Mouse (Mus musculus) limb, embryonic 15.5 days (tissue): ENCODE measurements at regions not wholly inside any gene's neighbourhood (a gene's known extent, or its start where the extent isn't known, plus 50 kb on each side); places are given as distances from the start of the nearest gene placed in this dataset.

Experiments used
- ATAC-seq: fragments of 200-750 bp; cut with Nextera tagmentation; 2 replicates; pipeline ENCODE4 v1.8.0; 2017; ENCODE audit warnings: low read depth, moderate TSS enrichment; ENCODE audit not compliant: insufficient number of reproducible peaks, low FRiP score, low TSS enrichment
- H3K27ac ChIP-seq: fragments of 300-500 bp; sonication (generic); 2 replicates; pipeline ENCODE4 v1.5.1; 2015; ENCODE audit warnings: moderate library complexity, mild to moderate bottlenecking, inconsistent platforms
- H3K27me3 ChIP-seq: fragments of 300-500 bp; sonication (generic); 2 replicates; pipeline ENCODE4 v1.6.1; 2015; ENCODE audit warnings: inconsistent platforms
- H3K36me3 ChIP-seq: fragments of 300-500 bp; sonication (generic); 2 replicates; pipeline ENCODE4 v1.6.1; 2015; ENCODE audit warnings: inconsistent platforms
- H3K4me1 ChIP-seq: fragments of 300-500 bp; sonication (generic); 2 replicates; pipeline ENCODE4 v1.6.1; 2015; ENCODE audit warnings: inconsistent platforms
- H3K4me2 ChIP-seq: fragments of 300-500 bp; sonication (generic); 2 replicates; pipeline ENCODE4 v1.6.1; 2015; ENCODE audit warnings: mild to moderate bottlenecking, inconsistent platforms
- H3K4me3 ChIP-seq: fragments of 300-500 bp; sonication (generic); 2 replicates; pipeline ENCODE4 v1.5.1; 2015; ENCODE audit warnings: mild to moderate bottlenecking, inconsistent platforms
- H3K9ac ChIP-seq: fragments of 300-500 bp; sonication (generic); 2 replicates; pipeline ENCODE4 v1.6.1; 2015; ENCODE audit warnings: inconsistent platforms
- H3K9me3 ChIP-seq: fragments of 300-500 bp; sonication (generic); 2 replicates; pipeline ENCODE4 v1.6.1; 2016; ENCODE audit warnings: inconsistent platforms
- WGBS: fragments of 180-500 bp; shearing (Covaris S2); methylation state at CpG from one replicate; pipeline ENCODE4 v1.1.7; 2015; 5-methylcytosine and 5-hydroxymethylcytosine counted together

GRCm38 (mm10) chr16:55527680-55528079 is 229.9 kb upstream of the Zpld1 start:
- H3K4me2 ChIP-seq: no peak overlapping the region
- H3K4me1 ChIP-seq: no peaks in the 10 kb centered on the region
- no peaks in the 10 kb centered on the region for H3K9me3 ChIP-seq
- H3K4me3 ChIP-seq: no peak overlapping the region
- no peak overlapping the region for H3K27ac ChIP-seq
- no peak for ATAC-seq
- no peak overlapping the region for H3K9ac ChIP-seq
- no peaks in the 10 kb centered on the region for H3K36me3 ChIP-seq
- no peaks in the 10 kb centered on the region for H3K27me3 ChIP-seq
- 80% methylated on average over 5 of the region's 5 CpGs for WGBS

- no peaks in the 10 kb centered on the region for H3K27me3 ChIP-seq
- no peak for ATAC-seq
- no peak overlapping the region for H3K9ac ChIP-seq
- H3K9me3 ChIP-seq: no peaks in the 10 kb centered on the region
- WGBS: 67% methylated on average over 5 of the region's 5 CpGs
- H3K4me3 ChIP-seq: no peak overlapping the region
- H3K4me1 ChIP-seq: no peaks in the 10 kb centered on the region
- no peaks in the 10 kb centered on the region for H3K36me3 ChIP-seq
- H3K27ac ChIP-seq: no peak overlapping the region
- no peak overlapping the region for H3K4me2 ChIP-seq
These were observed 228.6 kb upstream of the Zpld1 start for GRCm38 (mm10) chr16:55526230-55526842.

GRCm38 (mm10) chr16:55523264-55523663 is 225.5 kb upstream of the Zpld1 start:
- no peak overlapping the region for H3K27ac ChIP-seq
- H3K4me3 ChIP-seq: no peak overlapping the region
- no peaks in the 10 kb centered on the region for H3K4me1 ChIP-seq
- no peaks in the 10 kb centered on the region for H3K9me3 ChIP-seq
- no peak overlapping the region for H3K9ac ChIP-seq
- H3K4me2 ChIP-seq: no peak overlapping the region
- no peak for ATAC-seq
- no peaks in the 10 kb centered on the region for H3K27me3 ChIP-seq
- 86% methylated on average over 1 of the region's 1 CpGs for WGBS
- no peaks in the 10 kb centered on the region for H3K36me3 ChIP-seq

GRCm38 (mm10) chr16:55522283-55522682 is 224.5 kb upstream of the Zpld1 start:
- Histone ChIP-seq H3K36me3 (no peaks in the 10 kb centered on the region), H3K4me2 (no peak overlapping the region), H3K9ac (no peak overlapping the region), H3K4me3 (no peak overlapping the region), H3K4me1 (no peaks in the 10 kb centered on the region), H3K27me3 (no peaks in the 10 kb centered on the region), H3K27ac (no peak overlapping the region), H3K9me3 (no peaks in the 10 kb centered on the region)
- ATAC-seq: no peak
- 88% methylated on average over 1 of the region's 1 CpGs for WGBS

GRCm38 (mm10) chr16:55521421-55521971 is 223.7 kb upstream of the Zpld1 start:
- no peak overlapping the region for H3K4me3 ChIP-seq
- H3K9ac ChIP-seq: no peak overlapping the region
- H3K27ac ChIP-seq: no peak overlapping the region
- no peaks in the 10 kb centered on the region for H3K36me3 ChIP-seq
- H3K4me1 ChIP-seq: no peaks in the 10 kb centered on the region
- WGBS: 94% methylated on average over 6 of the region's 6 CpGs
- H3K9me3 ChIP-seq: no peaks in the 10 kb centered on the region
- no peaks in the 10 kb centered on the region for H3K27me3 ChIP-seq
- H3K4me2 ChIP-seq: no peak overlapping the region
- ATAC-seq: no peak

GRCm38 (mm10) chr16:55520077-55520476 is 222.3 kb upstream of the Zpld1 start:
- ATAC-seq: no peak
- Histone ChIP-seq H3K4me1 (no peaks in the 10 kb centered on the region), H3K4me2 (no peak overlapping the region), H3K36me3 (no peaks in the 10 kb centered on the region), H3K4me3 (no peak overlapping the region), H3K27ac (no peak overlapping the region), H3K9ac (no peak overlapping the region), H3K9me3 (no peaks in the 10 kb centered on the region), H3K27me3 (no peaks in the 10 kb centered on the region)
- WGBS: 63% methylated on average over 6 of the region's 6 CpGs

GRCm38 (mm10) chr16:55519646-55520045 is 221.9 kb upstream of the Zpld1 start:
- Histone ChIP-seq H3K36me3 (no peaks in the 10 kb centered on the region), H3K4me3 (no peak overlapping the region), H3K9me3 (no peaks in the 10 kb centered on the region), H3K4me1 (no peaks in the 10 kb centered on the region), H3K9ac (no peak overlapping the region), H3K27ac (no peak overlapping the region), H3K27me3 (no peaks in the 10 kb centered on the region), H3K4me2 (no peak overlapping the region)
- ATAC-seq: no peak
- WGBS: 78% methylated on average over 1 of the region's 1 CpGs

- no peaks in the 10 kb centered on the region for H3K9me3 ChIP-seq
- H3K27ac ChIP-seq: no peak overlapping the region
- WGBS: 69% methylated on average over 4 of the region's 4 CpGs
- H3K36me3 ChIP-seq: no peaks in the 10 kb centered on the region
- H3K4me1 ChIP-seq: no peaks in the 10 kb centered on the region
- H3K9ac ChIP-seq: no peak overlapping the region
- H3K27me3 ChIP-seq: no peaks in the 10 kb centered on the region
- ATAC-seq: no peak
- no peak overlapping the region for H3K4me2 ChIP-seq
- no peak overlapping the region for H3K4me3 ChIP-seq
These were observed 219.2 kb upstream of the Zpld1 start for GRCm38 (mm10) chr16:55516994-55517393.

GRCm38 (mm10) chr16:55515228-55515696 is 217.5 kb upstream of the Zpld1 start:
- Histone ChIP-seq H3K4me3 (no peak overlapping the region), H3K36me3 (no peaks in the 10 kb centered on the region), H3K9ac (no peak overlapping the region), H3K9me3 (no peaks in the 10 kb centered on the region), H3K4me2 (no peak overlapping the region), H3K27me3 (no peaks in the 10 kb centered on the region), H3K27ac (no peak overlapping the region), H3K4me1 (no peaks in the 10 kb centered on the region)
- ATAC-seq: no peak
- 54% methylated on average over 16 of the region's 16 CpGs for WGBS

- Histone ChIP-seq H3K9me3 (no peaks in the 10 kb centered on the region), H3K4me2 (no peak overlapping the region), H3K27me3 (no peaks in the 10 kb centered on the region), H3K9ac (no peak overlapping the region), H3K27ac (no peak overlapping the region), H3K36me3 (no peaks in the 10 kb centered on the region), H3K4me3 (no peak overlapping the region), H3K4me1 (no peaks in the 10 kb centered on the region)
- ATAC-seq: no peak
- WGBS: 69% methylated on average over 6 of the region's 6 CpGs
These were observed 216.8 kb upstream of the Zpld1 start for GRCm38 (mm10) chr16:55514448-55515200.

GRCm38 (mm10) chr16:55504796-55505413 is 207.1 kb upstream of the Zpld1 start:
- no peak for ATAC-seq
- Histone ChIP-seq H3K4me1 (no peaks in the 10 kb centered on the region), H3K36me3 (no peaks in the 10 kb centered on the region), H3K27ac (no peak overlapping the region), H3K27me3 (no peaks in the 10 kb centered on the region), H3K9ac (no peak overlapping the region), H3K4me2 (no peak overlapping the region), H3K4me3 (no peak overlapping the region), H3K9me3 (no peaks in the 10 kb centered on the region)
- 66% methylated on average over 6 of the region's 6 CpGs for WGBS

- Histone ChIP-seq H3K9me3 (no peaks in the 10 kb centered on the region), H3K4me2 (no peak overlapping the region), H3K27ac (no peak overlapping the region), H3K27me3 (no peaks in the 10 kb centered on the region), H3K36me3 (no peaks in the 10 kb centered on the region), H3K4me3 (no peak overlapping the region), H3K9ac (no peak overlapping the region), H3K4me1 (no peaks in the 10 kb centered on the region)
- WGBS: 74% methylated on average over 3 of the region's 3 CpGs
- no peak for ATAC-seq
These were observed 206.5 kb upstream of the Zpld1 start for GRCm38 (mm10) chr16:55504274-55504673.
